Mouse (Mus musculus) midbrain, embryonic 14.5 days (tissue): ENCODE measurements at regions not wholly inside any gene's neighbourhood (a gene's known extent, or its start where the extent isn't known, plus 50 kb on each side); places are given as distances from the start of the nearest gene placed in this dataset.

Experiments
- ATAC-seq: fragments of 200-750 bp; cut with Nextera tagmentation; 2 replicates; pipeline ENCODE4 v1.8.0; 2017; ENCODE audit warnings: moderate number of reproducible peaks, moderate library complexity; ENCODE audit not compliant: low FRiP score, low TSS enrichment
- DNase-seq: peaks from one replicate; pipeline ENCODE4 v3.0.0-alpha.2; 2015
- H3K27ac ChIP-seq: fragments of 300-500 bp; sonication (generic); replicated peaks from 2 replicates; pipeline ENCODE4 v1.5.1; 2014; ENCODE audit warnings: mild to moderate bottlenecking, low read depth, low read length, moderate library complexity
- H3K27me3 ChIP-seq: fragments of 300-500 bp; sonication (generic); 2 replicates; pipeline ENCODE4 v1.6.1; 2014; ENCODE audit warnings: low read length, control low read depth, mixed read lengths; ENCODE audit not compliant: control insufficient read depth, insufficient read depth
- H3K36me3 ChIP-seq: fragments of 300-500 bp; sonication (generic); 2 replicates; pipeline ENCODE4 v1.6.1; 2014; ENCODE audit warnings: low read length, control low read depth; ENCODE audit not compliant: control insufficient read depth, insufficient read depth
- H3K4me1 ChIP-seq: fragments of 300-500 bp; sonication (generic); 2 replicates; pipeline ENCODE4 v1.6.1; 2014; ENCODE audit warnings: mild to moderate bottlenecking, antibody characterized with exemption, low read length, control low read depth; ENCODE audit not compliant: control insufficient read depth, insufficient read depth
- H3K4me2 ChIP-seq: fragments of 300-500 bp; sonication (generic); 2 replicates; pipeline ENCODE4 v1.6.1; 2014; ENCODE audit warnings: mild to moderate bottlenecking, low read length, moderate library complexity
- H3K4me3 ChIP-seq: fragments of 300-500 bp; sonication (generic); replicated peaks from 2 replicates; pipeline ENCODE4 v1.5.1; 2014; ENCODE audit warnings: low read depth, low read length
- H3K9ac ChIP-seq: fragments of 300-500 bp; sonication (generic); replicated peaks from 2 replicates; pipeline ENCODE4 v1.6.1; 2014; ENCODE audit warnings: mild to moderate bottlenecking, low read length, moderate library complexity
- H3K9me3 ChIP-seq: fragments of 300-500 bp; sonication (generic); 2 replicates; pipeline ENCODE4 v1.6.1; 2016; ENCODE audit warnings: low read length, control low read depth, mixed read lengths; ENCODE audit not compliant: control insufficient read depth
- WGBS: fragments of 180-500 bp; shearing (Covaris S2); extraction: QIAGEN DNeasy Blood & Tissue Kit; methylation state at CpG from one replicate; pipeline ENCODE4 v1.1.7; 2014; 5-methylcytosine and 5-hydroxymethylcytosine counted together

- H3K9ac ChIP-seq = no peak overlapping the region
- DNase-seq (no peak), ATAC-seq (no peak)
- H3K4me2 ChIP-seq = no peak overlapping the region
- 53% methylated on average over 5 of the region's 5 CpGs for WGBS
- no peak overlapping the region for H3K27ac ChIP-seq
- H3K27me3 ChIP-seq = no peaks in the 10 kb centered on the region
- H3K36me3 ChIP-seq = no peaks in the 10 kb centered on the region
- H3K4me3 ChIP-seq = no peak overlapping the region
- H3K4me1 ChIP-seq = no peaks in the 10 kb centered on the region
- H3K9me3 ChIP-seq = no peaks in the 10 kb centered on the region
Observed at GRCm38 (mm10) chr4:26016071-26016470, 216.0 kb upstream of the Fut9 start.

- DNase-seq (no peak), ATAC-seq (no peak)
- Histone ChIP-seq H3K4me2 (no peak overlapping the region), H3K9me3 (no peaks in the 10 kb centered on the region), H3K36me3 (no peaks in the 10 kb centered on the region), H3K9ac (no peak overlapping the region), H3K27me3 (no peaks in the 10 kb centered on the region), H3K4me3 (no peak overlapping the region), H3K27ac (no peak overlapping the region), H3K4me1 (no peaks in the 10 kb centered on the region)
- WGBS = 80% methylated on average over 3 of the region's 3 CpGs
Observed at GRCm38 (mm10) chr4:26000364-26000763, 200.3 kb upstream of the Fut9 start.

GRCm38 (mm10) chr4:25998561-25998960, 198.5 kb upstream of the Fut9 start:
- H3K9ac ChIP-seq = no peak overlapping the region
- no peak overlapping the region for H3K4me3 ChIP-seq
- no peak for ATAC-seq
- no peaks in the 10 kb centered on the region for H3K27me3 ChIP-seq
- no peaks in the 10 kb centered on the region for H3K9me3 ChIP-seq
- H3K4me2 ChIP-seq = no peak overlapping the region
- WGBS = 96% methylated on average over 1 of the region's 1 CpGs
- no peaks in the 10 kb centered on the region for H3K36me3 ChIP-seq
- H3K4me1 ChIP-seq = no peaks in the 10 kb centered on the region
- no peak overlapping the region for H3K27ac ChIP-seq
- DNase-seq = no peak

GRCm38 (mm10) chr4:25955696-25956348, 155.8 kb upstream of the Fut9 start:
- H3K9ac ChIP-seq = no peak overlapping the region
- H3K27ac ChIP-seq = no peak overlapping the region
- peak; percentile 3 for DNase-seq
- no peaks in the 10 kb centered on the region for H3K27me3 ChIP-seq
- no peak overlapping the region for H3K4me2 ChIP-seq
- WGBS = 87% methylated on average over 2 of the region's 2 CpGs
- ATAC-seq = no peak
- H3K4me1 ChIP-seq = no peaks in the 10 kb centered on the region
- H3K9me3 ChIP-seq = no peaks in the 10 kb centered on the region
- no peak overlapping the region for H3K4me3 ChIP-seq
- H3K36me3 ChIP-seq = no peaks in the 10 kb centered on the region

- H3K9me3 ChIP-seq = no peaks in the 10 kb centered on the region
- WGBS = 86% methylated on average over 6 of the region's 6 CpGs
- H3K9ac ChIP-seq = no peak overlapping the region
- H3K4me2 ChIP-seq = no peak overlapping the region
- no peaks in the 10 kb centered on the region for H3K4me1 ChIP-seq
- no peaks in the 10 kb centered on the region for H3K27me3 ChIP-seq
- no peak overlapping the region for H3K4me3 ChIP-seq
- DNase-seq (no peak), ATAC-seq (no peak)
- no peaks in the 10 kb centered on the region for H3K36me3 ChIP-seq
- no peak overlapping the region for H3K27ac ChIP-seq
Observed at GRCm38 (mm10) chr4:25932546-25932945, 132.5 kb upstream of the Fut9 start.

GRCm38 (mm10) chr4:25895381-25895980, 95.4 kb upstream of the Fut9 start:
- ATAC-seq (no peak), DNase-seq (no peak)
- Histone ChIP-seq H3K9me3 (no peaks in the 10 kb centered on the region), H3K27me3 (no peaks in the 10 kb centered on the region), H3K4me1 (no peaks in the 10 kb centered on the region), H3K36me3 (no peaks in the 10 kb centered on the region), H3K4me2 (no peak overlapping the region), H3K27ac (no peak overlapping the region), H3K4me3 (no peak overlapping the region), H3K9ac (no peak overlapping the region)
- WGBS = 69% methylated on average over 3 of the region's 3 CpGs

GRCm38 (mm10) chr4:25891888-25892661, 92.0 kb upstream of the Fut9 start:
- ATAC-seq (no peak), DNase-seq (no peak)
- WGBS = 73% methylated on average over 3 of the region's 3 CpGs

More at GRCm38 (mm10) chr4:25891888-25892661, 92.0 kb upstream of the Fut9 start:
- Histone ChIP-seq H3K4me1 (no peaks in the 10 kb centered on the region), H3K27ac (no peak overlapping the region), H3K27me3 (no peaks in the 10 kb centered on the region), H3K4me2 (no peak overlapping the region), H3K9me3 (no peaks in the 10 kb centered on the region), H3K36me3 (no peaks in the 10 kb centered on the region), H3K9ac (no peak overlapping the region), H3K4me3 (no peak overlapping the region)
